ENCODE assay signal across 22 mouse cellular contexts in the genomic region with DNA sequence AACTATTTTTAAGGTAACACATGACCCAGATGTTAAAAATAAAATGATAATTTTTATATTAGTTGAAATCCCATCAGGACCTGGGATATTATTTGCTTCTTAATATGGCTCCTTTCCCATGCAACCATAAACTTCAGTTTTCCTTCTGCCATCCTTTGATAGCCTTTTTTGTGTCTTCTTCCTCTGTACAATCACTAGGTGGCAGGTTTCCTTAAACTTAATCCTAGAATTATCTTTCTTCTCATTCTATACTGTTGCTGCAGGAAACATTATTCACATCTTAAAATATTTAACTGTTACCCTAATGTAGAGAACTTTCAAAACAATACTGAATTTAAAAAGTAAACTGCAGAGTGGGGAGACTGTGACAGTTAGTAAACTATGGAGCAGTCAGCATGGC. TPM values are rescaled to one million over a fixed set of nuclear protein-coding genes. Genes with fewer than 3 reads are reported as not detected.
DNase-seq lines count a peak whose midpoint lies in the region; ATAC-seq and TF ChIP-seq lines count a peak whose summit lies in the region.
"Had no signal": no experiment of that assay in that cellular context is flagged by ENCODE, and none has a peak within 500 bp of the region (broad histone marks: within the 10 kb centered on the region; RNA-seq: fewer than 3 reads in every experiment).

No protein-coding gene starts in this region.

- ATAC-seq in midbrain, embryonic 14.5 days (ENCODE audit: low FRiP score, low TSS enrichment): no peak
- ATAC-seq in midbrain, embryonic 15.5 days (replicated peaks): no peak
- ATAC-seq in Patski: no peak

- no peak overlapping the region for H3K4me3 ChIP-seq in gastrocnemius, adult 2 months
- no peak overlapping the region for H3K4me3 ChIP-seq in layer of hippocampus, adult 2 months
- no peak overlapping the region for H3K4me3 ChIP-seq in midbrain, embryonic 14.5 days (replicated peaks; ENCODE audit: low read depth, low read length)
- H3K4me3 ChIP-seq in midbrain, embryonic 15.5 days: no peak overlapping the region
- H3K4me3 ChIP-seq: embryonic facial prominence, embryonic 12.5 days; hindbrain, embryonic 12.5 days; liver, embryonic 15.5 days; neural tube, embryonic 13.5 days had no signal

- intact Hi-C loops in gastrocnemius, adult 2 months (cut with DNase I): no loop called here
- intact Hi-C loops in gastrocnemius, postnatal 14 days (cut with DNase I; ENCODE audit: low total_unique reads): no loop called here

- in situ Hi-C loops in Patski (cut with MboI; ENCODE audit: low pct_unique_long_range_greater_than_20kb): no loop called here

- no peak overlapping the region for H3K9ac ChIP-seq in midbrain, embryonic 14.5 days (replicated peaks; ENCODE audit: low read length)
- H3K9ac ChIP-seq in midbrain, embryonic 15.5 days: no peak overlapping the region
- H3K9ac ChIP-seq: embryonic facial prominence, embryonic 12.5 days; hindbrain, embryonic 12.5 days; liver, embryonic 15.5 days; neural tube, embryonic 13.5 days had no signal

- H3K4me2 ChIP-seq in midbrain, embryonic 14.5 days (ENCODE audit: low read length): no peak overlapping the region
- no peak overlapping the region for H3K4me2 ChIP-seq in midbrain, embryonic 15.5 days
- H3K4me2 ChIP-seq: embryonic facial prominence, embryonic 12.5 days; hindbrain, embryonic 12.5 days; liver, embryonic 15.5 days; neural tube, embryonic 13.5 days had no signal

- no peaks in the 10 kb centered on the region for H3K36me3 ChIP-seq in midbrain, embryonic 14.5 days (ENCODE audit: control insufficient read depth, insufficient read depth, low read length)
- no peaks in the 10 kb centered on the region for H3K36me3 ChIP-seq in midbrain, embryonic 15.5 days (replicated peaks)
- H3K36me3 ChIP-seq: embryonic facial prominence, embryonic 12.5 days; hindbrain, embryonic 12.5 days had no signal

- CTCF ChIA-PET in Patski (lab: Charles Lee): interaction anchor here (0.8 to 1.6 kb wide), 4 partner anchors 10 to 26 kb away, joined by 3 to 4 read pairs (median 4); no protein-coding TSS in a partner anchor

- H3K4me1 ChIP-seq in midbrain, embryonic 14.5 days (ENCODE audit: control insufficient read depth, insufficient read depth, low read length): no peaks in the 10 kb centered on the region
- no peaks in the 10 kb centered on the region for H3K4me1 ChIP-seq in midbrain, embryonic 15.5 days
- H3K4me1 ChIP-seq: embryonic facial prominence, embryonic 12.5 days; hindbrain, embryonic 12.5 days; liver, embryonic 15.5 days; neural tube, embryonic 13.5 days had no signal

- no peaks in the 10 kb centered on the region for H3K9me3 ChIP-seq in midbrain, embryonic 14.5 days (ENCODE audit: control insufficient read depth, low read length)
- no peaks in the 10 kb centered on the region for H3K9me3 ChIP-seq in midbrain, embryonic 15.5 days
- H3K9me3 ChIP-seq: embryonic facial prominence, embryonic 12.5 days; hindbrain, embryonic 12.5 days; liver, embryonic 15.5 days; neural tube, embryonic 13.5 days had no signal

- POLR2A ChIA-PET in Patski (lab: Charles Lee): no interaction called here

- no peak for DNase-seq in gastrocnemius, adult 2 months
- DNase-seq in gastrocnemius, postnatal 14 days: no peak
- no peak for DNase-seq in layer of hippocampus, adult 2 months (ENCODE audit: low spot score in 2 of 2)
- DNase-seq in layer of hippocampus, postnatal 25 days (ENCODE audit: extremely low spot score in 1 of 2, low spot score in 1 of 2): no peak
- DNase-seq in midbrain, embryonic 14.5 days: peak; percentile 26
- DNase-seq in Patski (ENCODE audit: low read depth, low spot score): no peak
- DNase-seq in cerebellum, postnatal 36 days: no peak
- DNase-seq: adrenal gland, postnatal 14 days; B cell, adult 2 months; cerebellum, adult 11 months; cerebellum, adult 9-10 months; embryo, embryonic 11 days; heart, postnatal 14 days; layer of hippocampus, postnatal 36 days; lung, postnatal 14 days; right cerebral cortex, postnatal 4 days; thymus, postnatal 4 days had no signal

- no peaks in the 10 kb centered on the region for H3K27me3 ChIP-seq in midbrain, embryonic 14.5 days (ENCODE audit: control insufficient read depth, insufficient read depth, low read length)
- H3K27me3 ChIP-seq in midbrain, embryonic 15.5 days (replicated peaks): no peaks in the 10 kb centered on the region
- no peaks in the 10 kb centered on the region for H3K27me3 ChIP-seq in Patski
- H3K27me3 ChIP-seq: embryonic facial prominence, embryonic 12.5 days; hindbrain, embryonic 12.5 days; liver, embryonic 15.5 days; neural tube, embryonic 13.5 days had no signal

- TF ChIP-seq CTCF in gastrocnemius, adult 2 months (IDR thresholded peaks at IDR 0.05): peak; percentile 29; the same call in 1 of the 2 replicates
- TF ChIP-seq CTCF in layer of hippocampus, adult 2 months (conservative IDR thresholded peaks at IDR 0.05): peak; percentile 63
- peak; percentile 28 for TF ChIP-seq CTCF in Patski (IDR thresholded peaks at IDR 0.05)

- no peak overlapping the region for H3K27ac ChIP-seq in gastrocnemius, adult 2 months
- no peak overlapping the region for H3K27ac ChIP-seq in layer of hippocampus, adult 2 months
- no peak overlapping the region for H3K27ac ChIP-seq in midbrain, embryonic 14.5 days (replicated peaks; ENCODE audit: low read depth, low read length)
- H3K27ac ChIP-seq in midbrain, embryonic 15.5 days: no peak overlapping the region
- H3K27ac ChIP-seq: embryonic facial prominence, embryonic 12.5 days; hindbrain, embryonic 12.5 days; liver, embryonic 15.5 days; neural tube, embryonic 13.5 days had no signal

RNA-seq across cellular contexts. Expression of a gene that starts 24.9 kb away (rescaled TPM):
- 10 to 100 TPM; 22.5 to 26.2 TPM for total RNA-seq in gastrocnemius, adult 2 months (2021)
- 10 to 100 TPM; 11.8 to 12.9 TPM for total RNA-seq in gastrocnemius, postnatal 14 days (2021)
- 10 to 100 TPM; 71.0 to 74.7 TPM for total RNA-seq in layer of hippocampus, adult 2 months (2021)
- total RNA-seq in layer of hippocampus, postnatal 25 days (2021): 10 to 100 TPM; 57.2 to 72.9 TPM
- 8.6 and 11.7 TPM in 2 replicates for polyA plus RNA-seq in midbrain, embryonic 14.5 days (2014; fragmentation: Nextera tagmentation; extraction: Ambion mirVana)
- 8.6 and 11.0 TPM in 2 replicates for polyA plus RNA-seq in midbrain, embryonic 15.5 days (2015; fragmentation: Nextera tagmentation; extraction: Ambion mirVana)
- 40.1 TPM for polyA plus RNA-seq in Patski (2021)
